Mouse (Mus musculus): ENCODE measurements around the gene Tmcc3. TPM values are rescaled to one million over a fixed set of nuclear protein-coding genes. Genes with fewer than 3 reads are reported as not detected.

Tmcc3 gene
- total RNA-seq, 1 experiment = 7.0 TPM

DNA sequence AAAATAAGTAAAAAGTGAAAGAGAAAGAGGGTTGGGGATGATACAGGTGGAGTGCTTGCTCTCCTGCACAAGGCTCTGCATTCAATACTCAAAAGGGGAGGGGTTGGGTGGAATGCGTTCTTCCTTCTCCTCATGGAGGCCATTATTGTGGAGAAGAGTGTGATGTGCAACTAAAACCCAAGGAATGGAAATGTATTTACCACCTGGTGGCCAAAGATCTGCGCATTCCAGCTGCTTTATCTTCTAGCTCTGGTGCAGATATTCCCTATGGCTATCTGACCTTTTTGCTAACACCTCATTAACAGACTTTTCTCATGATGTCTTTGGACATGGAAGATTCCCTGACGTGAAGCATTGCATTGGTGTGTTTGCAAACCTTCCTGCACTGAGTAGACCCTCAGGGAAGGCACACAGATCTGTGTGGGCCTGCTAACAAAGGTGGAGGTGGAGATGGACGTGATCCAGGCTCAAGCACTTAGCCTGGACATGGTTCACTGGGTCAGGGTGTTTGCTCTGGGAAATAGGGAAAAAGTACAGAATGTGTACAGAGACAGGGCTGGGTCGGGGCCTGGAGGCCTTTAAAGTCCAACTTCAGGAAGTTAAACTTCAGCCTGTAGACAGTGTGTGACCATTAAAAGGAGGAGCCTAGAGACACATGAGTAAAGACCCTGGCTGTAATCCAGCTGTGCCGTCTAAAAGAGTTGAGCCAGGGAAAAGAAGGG is 245.8 kb downstream of the Tmcc3 start:
- TF ChIP-seq ZC3H11A (IDR thresholded peaks at IDR 0.05; ENCODE audit: borderline replicate concordance, low read depth, low read length) = no peak
- TF ChIP-seq MAFK (IDR thresholded peaks at IDR 0.05; ENCODE audit: insufficient read depth, low read depth, low read length) = no peak
- no peak for TF ChIP-seq CHD2 (IDR thresholded peaks at IDR 0.05; ENCODE audit: low read depth, low read length)
- no peak for TF ChIP-seq ZNF384 (IDR thresholded peaks at IDR 0.05; ENCODE audit: low read depth, low read length)
- TF ChIP-seq HCFC1 (IDR thresholded peaks at IDR 0.05; ENCODE audit: borderline replicate concordance, insufficient read depth, low read length) = no peak
- Histone ChIP-seq H3K4me3 (ENCODE audit: insufficient read depth in 1 of 2, low read depth in 1 of 2, low read length in 2 of 2, poor library complexity in 1 of 2, severe bottlenecking in 1 of 2) (no peak overlapping the region), H3K27ac (ENCODE audit: insufficient read depth, low read depth, low read length, poor library complexity, severe bottlenecking) (no peak overlapping the region), H3K9ac (ENCODE audit: insufficient read depth, low read depth, low read length, poor library complexity, severe bottlenecking) (no peak overlapping the region), H3K4me1 (ENCODE audit: control insufficient read depth in 2 of 2, insufficient read depth in 2 of 2, low read length in 2 of 2, poor library complexity in 1 of 2) (no peaks in the 10 kb centered on the region; a peak in 2 of 4 replicates), H3K36me3 (ENCODE audit: control insufficient read depth, insufficient read depth, low read length, poor library complexity, severe bottlenecking) (no peaks in the 10 kb centered on the region), H3K9me3 (ENCODE audit: control insufficient read depth, insufficient read depth, low read depth, low read length) (no peaks in the 10 kb centered on the region)
- in situ Hi-C loops (cut with MboI; ENCODE audit: low sequenced_read_pairs in 2 of 2, unreplicated experiment in 2 of 2) = no loop called here
- no peak for DNase-seq (ENCODE audit: low read depth, low spot score)

- TF ChIP-seq CHD2 (IDR thresholded peaks at IDR 0.05; ENCODE audit: low read depth, low read length) (no peak), HCFC1 (IDR thresholded peaks at IDR 0.05; ENCODE audit: borderline replicate concordance, insufficient read depth, low read length) (no peak), ZC3H11A (IDR thresholded peaks at IDR 0.05; ENCODE audit: borderline replicate concordance, low read depth, low read length) (no peak), ZNF384 (IDR thresholded peaks at IDR 0.05; ENCODE audit: low read depth, low read length) (no peak), MAFK (IDR thresholded peaks at IDR 0.05; ENCODE audit: insufficient read depth, low read depth, low read length) (no peak)
- Histone ChIP-seq H3K9ac (ENCODE audit: insufficient read depth, low read depth, low read length, poor library complexity, severe bottlenecking) (no peak overlapping the region), H3K36me3 (ENCODE audit: control insufficient read depth, insufficient read depth, low read length, poor library complexity, severe bottlenecking) (no peaks in the 10 kb centered on the region), H3K27ac (ENCODE audit: insufficient read depth, low read depth, low read length, poor library complexity, severe bottlenecking) (no peak overlapping the region), H3K9me3 (ENCODE audit: control insufficient read depth, insufficient read depth, low read depth, low read length) (no peaks in the 10 kb centered on the region), H3K4me3 (ENCODE audit: insufficient read depth in 1 of 2, low read depth in 1 of 2, low read length in 2 of 2, poor library complexity in 1 of 2, severe bottlenecking in 1 of 2) (no peak overlapping the region), H3K4me1 (ENCODE audit: control insufficient read depth in 2 of 2, insufficient read depth in 2 of 2, low read length in 2 of 2, poor library complexity in 1 of 2) (no peaks in the 10 kb centered on the region; a peak in 2 of 4 replicates)
- in situ Hi-C loops (cut with MboI; ENCODE audit: low sequenced_read_pairs in 2 of 2, unreplicated experiment in 2 of 2) = no loop called here
- DNase-seq (ENCODE audit: low read depth, low spot score) = no peak
Observed at GRCm38 (mm10) chr10:94558826-94559225, 247.1 kb downstream of the Tmcc3 start.

GRCm38 (mm10) chr10:94561351-94561750 is 249.6 kb downstream of the Tmcc3 start:
- in situ Hi-C loops (cut with MboI; ENCODE audit: low sequenced_read_pairs in 2 of 2, unreplicated experiment in 2 of 2) = no loop called here
- DNase-seq (ENCODE audit: low read depth, low spot score) = no peak
- TF ChIP-seq ZC3H11A (IDR thresholded peaks at IDR 0.05; ENCODE audit: borderline replicate concordance, low read depth, low read length) (no peak), HCFC1 (IDR thresholded peaks at IDR 0.05; ENCODE audit: borderline replicate concordance, insufficient read depth, low read length) (no peak), ZNF384 (IDR thresholded peaks at IDR 0.05; ENCODE audit: low read depth, low read length) (no peak), CHD2 (IDR thresholded peaks at IDR 0.05; ENCODE audit: low read depth, low read length) (no peak), MAFK (IDR thresholded peaks at IDR 0.05; ENCODE audit: insufficient read depth, low read depth, low read length) (no peak)
- Histone ChIP-seq H3K4me3 (ENCODE audit: insufficient read depth in 1 of 2, low read depth in 1 of 2, low read length in 2 of 2, poor library complexity in 1 of 2, severe bottlenecking in 1 of 2) (no peak overlapping the region), H3K4me1 (ENCODE audit: control insufficient read depth in 2 of 2, insufficient read depth in 2 of 2, low read length in 2 of 2, poor library complexity in 1 of 2) (no peaks in the 10 kb centered on the region; a peak in 2 of 4 replicates), H3K9ac (ENCODE audit: insufficient read depth, low read depth, low read length, poor library complexity, severe bottlenecking) (no peak overlapping the region), H3K27ac (ENCODE audit: insufficient read depth, low read depth, low read length, poor library complexity, severe bottlenecking) (no peak overlapping the region), H3K36me3 (ENCODE audit: control insufficient read depth, insufficient read depth, low read length, poor library complexity, severe bottlenecking) (no peaks in the 10 kb centered on the region), H3K9me3 (ENCODE audit: control insufficient read depth, insufficient read depth, low read depth, low read length) (no peaks in the 10 kb centered on the region)

- H3K9me3 ChIP-seq (ENCODE audit: control insufficient read depth, insufficient read depth, low read depth, low read length) = no peaks in the 10 kb centered on the region
- in situ Hi-C loops (cut with MboI; ENCODE audit: low sequenced_read_pairs in 2 of 2, unreplicated experiment in 2 of 2) = no loop called here
- TF ChIP-seq CHD2 (IDR thresholded peaks at IDR 0.05; ENCODE audit: low read depth, low read length) = no peak
- TF ChIP-seq MAFK (IDR thresholded peaks at IDR 0.05; ENCODE audit: insufficient read depth, low read depth, low read length) = no peak
- no peak for TF ChIP-seq HCFC1 (IDR thresholded peaks at IDR 0.05; ENCODE audit: borderline replicate concordance, insufficient read depth, low read length)
- no peak for TF ChIP-seq ZC3H11A (IDR thresholded peaks at IDR 0.05; ENCODE audit: borderline replicate concordance, low read depth, low read length)
- no peak for TF ChIP-seq ZNF384 (IDR thresholded peaks at IDR 0.05; ENCODE audit: low read depth, low read length)
- DNase-seq (ENCODE audit: low read depth, low spot score) = peak; percentile 20
- no peaks in the 10 kb centered on the region for H3K36me3 ChIP-seq (ENCODE audit: control insufficient read depth, insufficient read depth, low read length, poor library complexity, severe bottlenecking)
- H3K4me1 ChIP-seq (ENCODE audit: control insufficient read depth in 2 of 2, insufficient read depth in 2 of 2, low read length in 2 of 2, poor library complexity in 1 of 2) = peaks cover 0 to 2% of the 10 kb centered on the region in 2 experiments; a peak in 2 of 4 replicates
- no peak overlapping the region for H3K27ac ChIP-seq (ENCODE audit: insufficient read depth, low read depth, low read length, poor library complexity, severe bottlenecking)
- H3K9ac ChIP-seq (ENCODE audit: insufficient read depth, low read depth, low read length, poor library complexity, severe bottlenecking) = no peak overlapping the region
- H3K4me3 ChIP-seq (ENCODE audit: insufficient read depth in 1 of 2, low read depth in 1 of 2, low read length in 2 of 2, poor library complexity in 1 of 2, severe bottlenecking in 1 of 2) = no peak overlapping the region
Observed at GRCm38 (mm10) chr10:94562188-94562587, 250.4 kb downstream of the Tmcc3 start.
